Mouse (Mus musculus) embryo, embryonic 10.5 days (tissue): ENCODE data around the gene Cox4i2.

Experiments
- DNase-seq: peaks from one replicate; pipeline ENCODE4 v3.0.0-alpha.2; 2015; ENCODE audit warnings: low spot score

The Cox4i2 gene

DNA sequence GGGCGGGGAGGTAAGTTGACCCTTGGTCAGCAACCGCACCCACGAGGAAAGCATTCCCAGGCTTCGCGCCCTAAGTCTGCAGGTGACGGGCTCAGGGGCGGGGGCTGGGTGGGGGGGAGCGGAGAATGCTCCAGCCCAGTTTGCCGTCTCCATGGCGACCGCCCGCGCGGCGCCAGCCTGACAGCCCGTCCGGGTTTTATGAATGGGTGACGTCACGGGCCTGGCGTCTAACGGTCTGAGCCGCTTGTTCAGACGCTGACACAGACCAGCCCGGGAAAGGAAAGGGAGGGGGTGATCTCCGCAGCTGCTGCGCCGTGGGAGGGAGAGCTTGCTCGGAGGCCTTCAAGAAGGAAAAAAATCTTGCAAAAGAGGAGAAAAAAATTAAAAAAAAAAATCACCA, 19.0 kb upstream of the Cox4i2 start:
- peak; percentile 99 for DNase-seq

DNA sequence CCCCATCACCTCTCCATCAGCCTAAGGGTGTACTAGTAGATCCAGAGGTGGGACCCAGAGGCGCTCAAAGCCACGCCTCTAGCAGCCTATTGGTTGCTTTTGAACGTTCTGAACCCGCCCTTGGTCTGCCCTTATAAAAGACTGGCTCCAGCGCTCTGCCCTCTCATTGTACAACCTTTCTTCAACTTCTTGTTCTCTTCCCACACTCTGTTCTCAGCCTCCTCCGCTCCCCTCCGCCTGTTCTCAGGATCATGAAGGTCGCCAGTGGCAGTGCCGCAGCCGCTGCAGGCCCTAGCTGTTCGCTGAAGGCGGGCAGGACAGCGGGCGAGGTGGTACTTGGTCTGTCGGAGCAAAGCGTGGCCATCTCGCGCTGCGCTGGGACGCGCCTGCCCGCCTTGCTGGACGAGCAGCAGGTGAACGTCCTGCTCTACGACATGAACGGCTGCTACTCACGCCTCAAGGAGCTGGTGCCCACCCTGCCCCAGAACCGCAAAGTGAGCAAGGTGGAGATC, 17.8 kb upstream of the Cox4i2 start, which contains the start of gene Id1:
Gene Id1 (plus strand): TSS at position 162 of the 512 bp plus-strand sequence.
- peak; percentile 99 for DNase-seq

DNA sequence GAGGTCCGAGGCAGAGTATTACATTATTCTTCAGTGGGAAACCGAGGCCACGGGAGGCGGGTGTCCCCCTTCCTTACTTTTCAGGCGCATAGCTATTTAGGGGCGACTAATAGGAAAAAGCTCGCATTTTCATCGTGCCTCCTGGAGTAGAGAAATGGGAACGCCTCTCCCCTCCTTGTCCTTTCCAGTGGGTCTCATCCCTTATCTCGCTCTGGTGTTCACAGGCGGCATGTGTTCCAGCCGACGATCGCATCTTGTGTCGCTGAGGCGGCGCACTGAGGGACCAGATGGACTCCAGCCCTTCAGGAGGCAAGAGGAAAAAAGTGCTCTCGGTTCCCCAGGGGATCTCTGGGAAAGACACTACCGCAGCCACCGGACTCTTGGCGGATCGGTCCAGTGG, 17.2 kb upstream of the Cox4i2 start:
- DNase-seq: peak; percentile 68

DNA sequence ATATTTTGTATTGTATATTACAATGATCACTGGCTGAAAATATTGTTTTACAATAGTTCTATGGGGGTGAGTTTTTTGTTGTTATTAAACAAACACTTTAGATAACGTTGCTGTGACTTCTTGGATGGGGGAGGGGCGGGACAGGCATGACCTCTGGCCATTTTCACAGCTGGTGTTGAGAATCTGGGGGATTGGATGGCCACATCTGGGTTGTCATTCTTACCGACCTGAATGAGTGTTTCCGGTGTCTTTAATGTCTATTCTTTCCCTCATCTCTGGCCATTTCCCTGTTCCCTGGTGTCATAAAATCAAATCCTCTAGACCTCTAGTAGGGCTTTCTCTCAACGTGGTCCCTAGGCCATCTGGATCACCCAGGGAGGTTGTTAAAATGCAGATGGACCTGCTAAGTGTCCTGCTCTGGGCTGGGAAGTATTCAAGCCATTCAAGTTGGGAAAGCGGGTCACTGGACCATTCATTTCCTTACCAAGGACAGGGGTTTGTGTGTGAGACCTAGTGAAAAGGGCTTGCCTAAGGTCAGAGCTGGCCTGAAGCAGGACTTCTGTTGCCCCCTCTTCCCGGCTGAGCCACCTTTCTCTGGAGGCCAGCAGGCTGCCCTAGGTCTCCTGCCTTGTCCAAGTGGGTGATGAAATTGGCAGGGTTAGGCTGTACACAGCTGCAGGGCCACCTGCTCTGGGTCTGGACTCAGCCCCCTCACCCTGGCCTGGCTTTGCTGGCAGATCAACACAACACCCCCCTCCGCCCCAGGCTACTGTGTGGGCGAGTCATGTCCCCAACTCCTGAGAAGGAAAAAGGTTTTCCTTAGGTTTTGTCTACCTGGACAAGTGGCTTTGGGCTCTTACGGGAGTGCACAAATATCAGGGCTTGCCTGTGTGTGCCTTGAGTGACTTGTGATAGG, 16.4 kb upstream of the Cox4i2 start:
- peak; percentile 76 for DNase-seq

DNA sequence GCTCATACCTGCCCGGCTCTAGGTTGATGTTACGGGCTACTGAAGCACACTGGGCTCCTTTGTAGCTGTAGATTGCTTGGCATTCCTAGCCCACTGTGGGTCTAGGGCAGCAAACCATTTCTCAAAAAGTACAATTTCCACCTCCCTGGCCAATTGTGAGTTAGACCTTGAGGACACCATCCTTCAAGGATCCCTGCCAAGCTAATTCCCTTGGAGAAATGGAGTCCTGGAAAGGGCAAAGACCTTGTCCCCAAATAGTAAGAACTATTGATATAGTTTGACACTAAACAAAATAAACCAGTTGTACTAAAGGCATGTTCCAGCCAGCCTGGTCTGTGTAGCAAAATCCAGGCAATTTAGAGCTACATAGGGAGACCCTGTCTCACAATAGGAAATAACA, 15.6 kb upstream of the Cox4i2 start:
- no peak for DNase-seq

DNA sequence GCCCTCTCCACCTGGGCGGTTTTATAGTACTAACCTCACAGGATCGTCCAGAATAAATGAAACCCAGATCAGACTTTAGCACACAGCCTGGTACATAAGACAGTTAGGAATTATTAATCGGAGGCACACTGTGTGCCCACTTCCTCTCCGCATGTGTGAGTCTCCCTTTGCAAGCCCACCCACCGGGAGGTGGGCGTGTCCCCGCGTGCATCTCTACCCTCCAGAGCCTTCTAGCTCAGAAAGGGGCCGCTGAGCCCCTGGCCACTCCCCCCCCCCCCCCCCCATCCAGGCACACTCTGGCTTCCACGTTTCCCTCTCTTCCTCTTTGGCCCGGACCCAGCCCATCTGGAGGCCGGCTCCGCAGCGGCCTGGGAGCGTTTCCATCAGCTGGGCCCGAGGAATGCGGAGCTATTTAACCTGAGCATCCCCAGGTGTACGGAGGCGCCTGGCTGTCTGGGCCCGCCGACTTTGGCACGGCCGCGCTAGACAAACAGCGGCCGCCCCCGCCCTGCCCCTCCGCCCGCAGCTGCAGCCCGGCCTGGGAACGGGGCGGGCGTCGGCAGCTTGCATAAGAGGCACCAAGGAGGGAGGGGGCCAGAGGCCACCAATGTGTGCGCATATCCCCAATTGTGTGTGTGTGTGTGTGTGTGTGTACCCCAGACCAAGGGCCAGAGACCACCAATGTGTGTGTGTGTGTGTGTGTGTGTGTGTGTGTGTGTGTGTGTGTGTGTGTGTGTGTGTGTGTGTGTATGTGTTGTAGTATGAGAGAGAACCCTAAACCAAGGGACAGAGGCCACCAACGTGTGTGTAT, 14.7 kb upstream of the Cox4i2 start:
- DNase-seq: peak; percentile 85

DNA sequence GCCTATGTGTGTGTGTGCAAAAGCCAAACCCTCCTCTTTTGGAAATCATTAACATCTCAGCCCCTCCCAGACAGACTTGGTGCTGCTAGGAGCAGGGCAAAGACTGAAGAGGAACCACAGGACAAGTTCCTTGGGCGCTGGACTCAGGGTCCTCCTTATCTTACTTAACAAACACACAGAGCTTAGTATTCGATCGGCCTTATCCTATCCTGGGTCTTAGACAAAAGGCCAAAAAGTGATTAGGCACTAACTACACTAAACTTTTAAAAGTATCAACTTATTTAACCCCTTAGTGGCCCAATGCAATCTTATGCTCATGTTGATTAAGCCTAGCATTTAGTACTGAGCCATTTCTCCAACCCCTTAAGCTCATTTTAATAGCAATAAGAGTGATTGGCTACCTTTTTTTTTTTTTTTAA, 14.1 kb upstream of the Cox4i2 start:
- DNase-seq: no peak

DNA sequence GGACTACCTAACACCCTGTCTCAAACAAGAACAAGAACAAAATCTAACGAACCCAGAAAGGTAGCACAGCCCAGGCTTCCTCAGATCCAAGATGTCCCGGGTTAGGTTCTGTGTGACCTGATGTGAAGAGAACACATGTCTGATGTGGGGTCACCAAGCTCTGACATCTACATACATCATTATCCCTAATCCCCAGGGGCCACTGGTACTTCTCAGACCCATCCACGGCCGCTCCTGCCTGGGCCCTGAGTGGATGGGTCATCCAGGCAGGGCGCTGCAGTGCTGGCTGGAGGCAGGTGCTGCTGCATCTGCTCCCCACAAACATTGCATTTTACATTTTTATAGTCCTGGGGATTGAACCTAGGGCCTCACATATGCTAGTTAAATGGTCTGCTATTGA, 13.5 kb upstream of the Cox4i2 start:
- DNase-seq: no peak

DNA sequence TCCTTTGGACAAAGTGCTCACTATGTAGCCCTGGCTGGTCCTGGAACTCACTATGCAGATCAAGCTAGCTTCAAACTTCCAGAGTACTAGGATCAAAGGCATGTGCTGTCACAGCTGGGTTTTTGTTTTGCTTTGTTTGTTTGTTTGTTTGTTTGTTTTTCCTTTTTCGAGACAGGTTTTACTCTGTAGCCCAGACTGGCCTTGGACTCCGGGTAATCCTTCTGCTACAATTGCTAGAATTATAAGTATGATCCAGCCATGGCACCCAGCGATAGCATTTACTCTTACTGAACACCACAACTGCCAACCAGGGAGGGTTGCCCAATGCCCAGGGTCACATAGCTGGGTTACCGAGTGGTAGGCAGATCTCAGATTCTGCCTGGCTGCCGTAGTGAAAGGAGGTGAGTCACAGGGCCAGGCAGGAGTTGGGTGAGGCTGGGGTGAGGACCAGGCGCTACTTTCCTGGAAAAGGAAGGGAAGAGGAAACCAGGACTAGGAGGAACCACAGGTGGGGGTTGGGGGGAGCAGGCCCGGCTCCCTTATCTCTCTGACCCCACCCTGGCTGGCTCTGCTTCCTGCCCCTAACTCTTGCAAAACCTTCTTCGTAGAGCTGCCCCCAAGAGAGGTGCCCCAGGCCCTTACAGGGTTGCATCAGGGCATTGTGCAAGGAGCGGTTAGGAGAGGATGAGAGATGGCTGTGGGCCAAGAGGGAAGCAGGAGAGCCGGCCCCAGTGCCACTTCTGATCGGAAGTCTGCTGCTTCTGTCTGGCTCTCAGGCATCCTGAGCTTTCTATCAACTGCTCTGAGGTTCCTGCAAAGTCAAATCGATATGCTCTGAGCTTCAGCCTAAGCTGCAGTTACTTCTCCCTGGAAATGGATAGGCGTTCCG, 12.6 kb upstream of the Cox4i2 start:
- DNase-seq: no peak

DNA sequence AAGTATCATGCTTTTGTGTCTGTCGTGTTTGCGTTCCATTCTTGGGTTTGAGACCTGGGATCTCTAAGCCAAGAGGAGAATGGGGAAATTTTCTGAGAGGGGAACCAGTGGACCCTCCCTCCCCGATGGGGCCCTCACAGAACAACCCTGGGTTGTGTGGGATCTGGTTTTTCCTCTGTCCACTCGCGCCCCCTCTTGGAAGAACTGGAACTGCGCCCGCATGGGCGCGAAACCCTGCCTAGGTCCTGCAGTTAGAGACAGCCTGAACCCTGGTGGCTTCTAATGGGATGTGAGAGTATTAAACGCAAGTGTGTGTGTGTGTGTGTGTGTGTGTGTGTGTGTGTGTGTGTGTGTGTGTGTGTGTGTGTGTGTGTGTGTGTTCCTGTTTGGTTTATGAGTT, 11.5 kb upstream of the Cox4i2 start:
- peak; percentile 87 for DNase-seq

DNA sequence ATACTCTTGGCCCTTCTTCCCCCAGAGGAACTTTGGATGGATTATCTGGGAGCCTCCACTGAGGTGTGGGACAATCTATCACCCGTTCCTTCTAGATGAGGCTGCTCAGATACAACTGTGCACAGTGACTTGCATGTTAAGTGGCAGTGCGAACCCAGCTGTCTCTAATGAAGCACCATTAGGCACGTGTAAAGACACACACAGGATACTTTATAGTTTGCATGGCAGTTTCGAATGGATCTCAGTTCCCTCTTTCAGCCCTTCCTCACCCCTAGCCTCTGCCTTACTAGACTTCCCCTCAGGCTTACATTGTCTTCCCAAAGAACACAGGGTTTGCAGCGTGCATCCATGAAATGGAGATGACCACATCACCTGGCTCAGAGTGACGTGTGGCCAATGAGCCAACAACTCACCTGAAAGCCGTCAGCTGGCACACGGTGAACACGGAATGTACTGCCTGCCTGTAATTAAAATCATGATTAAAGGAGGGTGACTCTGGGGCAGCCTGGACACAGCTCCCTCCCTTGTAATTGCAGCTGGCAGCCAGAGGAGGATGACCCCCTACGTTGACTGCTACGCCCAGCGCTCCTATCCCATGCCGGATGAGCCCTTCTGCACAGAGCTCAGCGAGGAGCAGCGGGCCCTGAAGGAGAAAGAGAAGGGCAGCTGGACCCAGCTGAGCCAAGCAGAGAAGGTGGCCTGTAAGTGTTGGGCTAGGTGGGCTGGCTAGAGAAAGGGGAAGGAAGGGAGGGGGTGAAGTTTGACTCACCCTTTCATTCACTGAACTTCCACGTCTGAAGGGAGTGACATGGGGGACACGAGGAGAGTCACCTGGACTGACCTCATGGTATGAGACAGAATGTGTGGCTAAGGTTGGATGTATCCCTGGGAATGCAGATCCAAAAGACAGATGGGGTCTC, 2.8 kb downstream of the Cox4i2 start:
- no peak for DNase-seq

DNA sequence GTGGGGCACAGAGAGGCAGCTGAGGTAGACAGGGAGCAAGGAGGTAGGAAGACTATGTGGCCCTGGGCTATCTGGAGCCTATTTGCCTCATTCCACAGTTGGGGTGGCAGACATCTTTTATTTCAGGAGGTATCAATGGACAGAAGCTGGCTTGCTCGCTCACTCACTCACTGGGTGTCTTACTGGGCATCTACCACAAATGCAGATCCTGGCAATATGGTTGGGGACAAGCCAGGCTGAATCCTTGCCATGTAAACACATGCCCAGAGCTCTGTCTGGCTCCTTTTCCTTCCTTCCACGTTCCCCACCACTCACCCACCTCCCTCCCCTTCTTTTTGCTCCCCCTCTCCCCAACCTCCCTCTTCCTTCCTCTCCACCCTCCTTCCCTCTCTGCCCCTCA, 3.5 kb downstream of the Cox4i2 start:
- DNase-seq: no peak

DNA sequence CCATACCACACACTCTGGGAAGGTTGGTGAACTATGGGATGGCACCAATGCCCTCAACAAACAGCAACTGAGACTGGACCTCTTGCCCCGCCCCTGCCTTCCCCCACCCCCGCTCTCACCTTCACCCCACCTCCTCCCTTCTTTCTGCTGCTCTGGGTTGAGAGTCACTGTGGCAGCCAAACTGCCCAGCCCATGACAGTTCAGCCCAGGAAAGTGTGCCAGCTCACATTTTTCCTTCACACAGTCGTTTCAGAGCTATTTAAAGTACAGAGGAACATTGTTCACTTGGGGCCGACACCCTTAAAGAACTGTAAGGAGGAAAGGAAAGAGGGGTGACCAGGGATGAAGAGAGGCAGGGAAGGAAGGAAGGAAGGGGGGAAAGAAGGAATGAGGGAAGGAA, 4.4 kb downstream of the Cox4i2 start:
- no peak for DNase-seq

DNA sequence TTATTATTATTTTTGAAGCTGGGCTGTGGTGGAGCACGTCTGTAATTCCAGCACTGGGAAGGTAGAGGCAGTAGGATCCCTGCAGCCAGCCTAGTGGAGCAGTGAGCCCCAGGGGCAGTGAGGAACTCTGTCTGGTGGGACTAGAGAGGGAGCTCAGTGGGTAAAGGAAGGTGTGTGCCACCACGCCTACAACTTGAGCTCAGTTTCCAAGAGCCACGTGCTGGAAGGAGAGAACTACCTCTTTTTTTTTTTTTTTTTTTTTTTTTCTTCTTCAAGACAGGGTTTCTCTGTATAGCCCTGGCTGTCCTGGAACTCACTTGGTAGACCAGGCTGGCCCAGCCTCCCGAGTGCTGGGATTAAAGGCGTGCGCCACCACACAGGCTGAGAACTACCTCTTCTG, 9.3 kb downstream of the Cox4i2 start:
- DNase-seq: no peak

DNA sequence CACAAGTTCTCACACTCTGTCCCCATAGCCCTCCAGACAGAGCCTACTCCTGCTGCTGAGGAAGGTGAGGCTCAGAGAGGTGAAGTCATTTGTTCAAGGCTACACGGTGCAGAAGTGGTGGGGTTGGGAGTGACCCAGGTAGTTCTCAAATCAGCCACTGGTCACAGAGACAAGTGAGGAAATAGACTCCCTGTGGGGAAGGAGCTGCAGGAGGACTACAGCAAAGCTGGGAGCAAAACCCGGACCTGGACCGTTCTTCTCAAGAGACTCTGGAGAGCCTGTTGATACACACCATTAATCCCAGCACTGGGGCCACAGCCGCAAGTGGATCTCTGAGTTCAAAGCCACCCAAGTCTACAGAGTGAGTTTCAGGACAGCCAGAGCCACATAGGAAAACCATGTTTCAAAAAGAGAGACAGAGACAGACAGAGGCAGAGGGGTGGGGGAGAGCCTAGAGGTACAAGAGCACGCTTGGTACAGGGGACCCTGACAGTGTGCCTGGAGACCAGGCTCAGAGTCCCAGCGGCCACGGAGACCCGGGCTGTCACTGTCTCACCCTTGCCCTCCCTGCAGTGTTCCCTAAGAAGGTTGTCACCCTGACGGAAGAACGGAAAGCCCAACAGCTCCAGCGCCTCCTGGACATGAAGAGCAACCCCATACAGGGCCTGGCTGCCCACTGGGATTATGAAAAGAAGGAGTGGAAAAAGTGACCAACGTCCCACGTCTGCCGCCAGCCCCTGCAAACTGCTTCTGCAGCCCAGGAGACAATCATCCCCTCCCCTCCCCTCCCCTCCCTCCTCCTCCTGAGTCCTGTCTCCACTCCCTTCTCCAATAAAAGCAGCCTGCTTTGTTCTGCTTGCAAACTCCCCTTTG, 10.4 kb downstream of the Cox4i2 start:
- DNase-seq: peak; percentile 44

DNA sequence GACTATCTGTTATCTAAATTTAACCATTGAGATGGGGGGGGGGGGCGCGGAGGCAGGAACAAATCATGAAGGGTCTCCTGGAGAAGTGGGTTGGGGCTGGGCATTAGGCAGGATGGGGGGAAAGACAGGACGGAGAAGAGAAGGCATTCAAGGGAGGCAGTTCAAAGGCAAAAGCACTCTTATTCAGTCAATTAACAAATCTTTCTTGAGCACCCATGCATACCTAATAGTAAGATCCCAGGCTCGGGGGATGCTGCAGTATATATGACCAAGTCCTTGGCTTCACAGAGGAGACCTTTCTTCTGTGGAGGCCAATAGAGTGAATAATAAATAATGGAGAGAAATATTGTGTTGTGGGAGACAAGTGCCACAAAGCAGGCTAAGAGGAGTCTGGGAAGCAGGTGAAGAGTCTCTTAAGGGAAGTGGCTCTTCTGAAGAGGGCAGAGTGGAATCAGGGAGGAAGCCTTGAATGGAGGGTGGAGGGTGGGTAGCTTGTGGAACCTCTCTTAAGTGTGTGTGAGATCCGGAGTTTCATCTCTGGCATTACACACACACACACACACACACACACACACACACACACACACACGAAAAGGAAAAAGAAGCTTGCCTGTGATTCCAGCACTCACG, 11.2 kb downstream of the Cox4i2 start:
- no peak for DNase-seq

DNA sequence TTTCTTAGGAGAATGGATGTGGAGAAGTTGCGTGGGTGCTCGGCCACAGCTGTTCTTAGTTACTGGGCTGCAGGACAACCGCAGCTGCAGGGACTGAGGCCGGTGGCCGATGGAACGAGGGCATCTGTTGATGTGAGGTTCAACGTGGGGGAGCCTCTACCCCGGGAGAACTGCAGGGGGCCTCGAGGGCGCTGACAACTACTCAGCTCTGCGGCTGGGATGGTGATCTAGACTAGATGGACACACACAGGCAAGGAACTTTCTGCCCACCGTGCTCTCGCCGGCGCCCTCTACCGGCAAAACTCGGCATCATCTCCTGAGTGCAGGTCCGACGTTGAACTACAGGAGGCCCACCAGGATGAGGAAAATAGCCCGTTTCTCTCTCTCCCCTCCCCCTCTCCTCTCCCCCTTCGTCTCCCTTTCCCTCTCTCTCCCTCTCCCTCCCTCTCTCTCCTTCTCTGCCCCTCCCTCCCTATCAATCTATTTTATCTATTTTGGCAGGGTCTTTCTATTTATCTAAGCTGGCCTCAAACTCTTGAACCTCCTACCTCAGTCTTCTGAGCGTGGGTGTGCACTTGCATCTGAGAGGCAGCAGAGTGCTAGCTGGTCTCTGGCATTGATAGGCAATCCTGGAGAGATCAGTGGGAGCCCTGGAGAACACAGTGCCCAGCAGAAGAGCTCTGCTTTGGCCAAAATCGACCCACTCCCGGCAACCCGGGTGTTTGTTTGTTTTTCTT, 12.6 kb downstream of the Cox4i2 start:
- DNase-seq: peak; percentile 92

DNA sequence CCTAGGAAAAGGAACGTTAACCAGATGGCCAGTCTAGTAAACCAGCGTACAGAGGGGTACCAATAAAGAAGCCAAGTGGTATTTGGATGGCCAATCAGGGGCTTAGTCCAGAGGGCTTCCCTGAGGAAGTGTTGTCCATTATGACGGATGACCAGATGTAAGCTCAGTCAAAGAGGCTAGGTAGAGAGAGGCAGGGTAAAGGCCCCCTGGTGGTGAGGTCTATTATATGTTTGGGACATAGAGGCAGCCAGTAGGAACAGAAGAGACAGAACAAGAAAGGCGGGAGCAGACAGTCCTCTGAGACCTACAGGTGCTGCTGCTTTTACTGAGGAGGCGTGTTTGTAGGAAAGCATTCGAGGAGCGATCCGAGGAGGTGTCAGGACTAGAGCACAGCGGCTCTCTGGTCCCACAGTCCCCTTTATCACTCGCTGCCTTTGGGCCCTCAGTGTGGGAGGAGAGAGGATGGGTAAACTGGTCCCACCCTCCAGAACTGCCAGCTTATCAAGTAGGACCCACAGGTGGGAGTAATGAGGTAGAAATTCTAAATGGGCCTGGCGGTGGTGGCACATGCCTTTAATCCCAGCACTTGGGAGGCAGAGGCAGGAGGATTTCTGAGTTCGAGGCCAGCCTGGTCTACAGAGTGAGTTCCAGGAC, 13.8 kb downstream of the Cox4i2 start:
- peak; percentile 81 for DNase-seq
